Mouse (Mus musculus): Measurements from ENCODE around the gene Zfp37. TPM values are rescaled to one million over a fixed set of nuclear protein-coding genes. Genes with fewer than 3 reads are reported as not detected.
"Not testable (repeated sequence)": the region's sequence is repeated elsewhere in the genome, so short reads cannot be mapped to it uniquely, and the experiment has no call there.

Gene Zfp37
- total RNA-seq, 2 experiments from 2014 or later, result 1.2 to 1.3 TPM

DNA sequence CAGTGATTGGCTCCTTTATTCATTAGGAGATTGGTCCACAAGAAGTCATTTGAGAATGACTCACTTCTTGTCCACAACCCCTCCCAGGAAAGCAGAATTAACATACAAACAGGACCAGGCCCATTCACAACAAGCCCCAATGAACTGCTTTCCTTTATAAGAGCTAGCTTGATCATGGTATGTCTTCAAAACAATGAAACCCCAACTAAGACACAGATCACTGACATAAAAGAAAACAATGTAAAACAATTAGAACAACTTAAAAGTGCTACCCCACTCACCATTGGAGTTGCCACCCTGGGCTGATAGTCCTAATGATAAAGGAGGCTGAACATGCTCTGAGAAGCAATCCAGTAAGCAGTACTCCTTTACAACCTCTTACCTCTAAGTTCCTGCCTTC is 42.1 kb downstream of the Zfp37 start:
- no peak for TF ChIP-seq CTCF (IDR thresholded peaks at IDR 0.05)
- intact Hi-C loops (cut with DNase I), result no loop called here
- DNase-seq, result no peak
- no peak overlapping the region for H3K27ac ChIP-seq
- no peak overlapping the region for H3K4me3 ChIP-seq

DNA sequence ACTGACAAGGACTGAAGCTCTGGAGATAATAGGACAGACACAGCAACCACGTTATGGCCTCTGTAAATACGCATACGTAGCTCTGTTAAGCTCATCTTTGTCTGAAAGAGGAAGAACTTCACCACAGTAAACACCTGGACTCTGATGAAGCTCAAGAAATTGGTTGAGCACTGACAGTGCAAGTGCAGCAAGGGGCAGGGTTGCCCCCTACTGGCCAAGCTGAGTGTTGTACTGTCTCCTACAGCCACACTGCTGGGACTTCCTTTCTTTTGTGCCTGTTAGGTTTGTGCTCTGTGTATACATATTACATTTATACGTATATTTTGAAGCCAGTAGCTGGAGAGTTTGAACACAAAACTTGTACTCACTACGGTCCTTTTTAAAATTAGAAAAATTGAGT is 53.6 kb downstream of the Zfp37 start:
- Histone ChIP-seq H3K4me3 (no peak overlapping the region), H3K27ac (no peak overlapping the region)
- intact Hi-C loops (cut with DNase I), result no loop called here
- peak; percentile 60 for TF ChIP-seq CTCF (IDR thresholded peaks at IDR 0.05)
- no peak for DNase-seq

DNA sequence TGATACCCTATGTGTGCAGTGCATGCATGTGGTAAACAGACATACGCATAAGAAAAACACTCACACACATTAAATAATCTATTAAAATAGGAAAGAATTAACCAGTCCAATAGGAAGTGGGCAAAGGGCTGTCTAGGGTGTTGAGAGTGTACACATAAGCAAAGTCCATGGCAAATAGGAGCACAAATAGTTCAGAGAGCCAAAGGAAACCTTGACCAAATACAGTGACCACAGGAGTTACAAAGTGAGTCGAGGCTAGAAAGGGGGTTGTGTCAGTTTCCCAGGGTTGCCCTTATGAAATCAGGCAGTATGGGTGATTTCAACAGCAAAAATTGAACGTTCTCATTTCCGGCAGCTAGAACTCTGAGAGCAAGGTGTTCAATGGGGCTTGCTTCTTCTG is 56.4 kb downstream of the Zfp37 start:
- no peak for DNase-seq
- TF ChIP-seq CTCF (IDR thresholded peaks at IDR 0.05), result no peak
- no peak overlapping the region for H3K4me3 ChIP-seq
- intact Hi-C loops (cut with DNase I), result no loop called here
- no peak overlapping the region for H3K27ac ChIP-seq

DNA sequence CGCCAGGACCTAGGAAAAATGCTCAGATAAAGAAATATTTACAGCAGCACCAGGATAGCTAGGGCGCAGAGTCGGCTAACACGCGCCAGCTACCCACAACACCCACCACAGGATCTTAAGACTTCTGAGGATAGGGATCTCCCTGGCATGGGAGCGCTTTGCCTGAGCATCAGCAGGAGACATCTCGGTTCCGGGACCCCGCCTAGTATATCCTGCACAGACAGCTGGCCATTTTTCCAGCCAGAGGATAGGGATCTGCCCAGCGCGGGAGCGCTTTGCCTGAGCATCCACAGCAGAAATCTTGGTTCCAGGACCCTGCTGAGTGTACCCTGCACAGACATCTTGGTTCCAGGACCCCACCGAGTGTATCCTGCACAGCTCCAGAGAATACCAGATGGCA is 63.2 kb downstream of the Zfp37 start:
- intact Hi-C loops (cut with DNase I); H3K4me3 ChIP-seq; DNase-seq; H3K27ac ChIP-seq: not testable (repeated sequence)

DNA sequence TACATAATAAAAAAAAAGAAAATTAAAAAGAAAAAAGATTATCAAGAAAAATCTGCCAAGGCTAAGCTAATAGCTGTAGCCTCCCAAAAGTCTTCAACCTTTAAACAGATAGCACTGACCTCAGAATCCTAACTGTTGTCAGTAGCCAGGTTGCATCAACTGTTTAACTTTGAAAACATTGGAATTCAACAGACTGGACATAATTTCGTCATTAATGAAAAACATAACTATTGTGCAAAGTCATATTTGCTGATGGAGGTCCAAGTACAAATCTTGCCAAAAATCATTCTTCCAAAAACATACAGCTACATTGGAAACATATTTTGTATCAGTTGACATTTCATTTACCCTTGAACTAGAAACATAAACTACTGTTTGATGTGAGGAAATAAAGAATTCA is 72.4 kb downstream of the Zfp37 start:
- intact Hi-C loops (cut with DNase I), result loop anchor here (5.0 kb wide), 1 partner anchor 71 kb away; the partner anchor contains the start of gene Mup3

DNA sequence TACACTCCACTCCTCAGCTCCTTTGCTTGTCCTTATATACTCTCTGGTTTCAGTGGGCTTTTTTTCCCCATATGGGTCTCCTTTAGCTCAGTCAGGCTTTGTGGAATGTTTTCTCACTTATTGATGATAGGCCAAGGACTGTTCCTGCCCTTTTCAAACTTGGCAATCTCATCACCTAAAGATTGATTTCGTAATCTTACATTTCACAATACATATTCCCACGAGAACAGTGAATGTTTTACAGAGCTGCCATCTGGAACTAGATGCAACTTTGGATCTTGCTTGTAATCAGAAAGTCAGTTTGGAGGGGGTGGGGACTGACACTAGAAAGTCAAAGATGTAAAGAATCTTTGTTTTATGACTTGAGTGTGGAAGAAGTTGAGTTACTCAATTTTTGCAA is 80.0 kb downstream of the Zfp37 start, which contains the start of gene Mup21:
TSS of gene Mup21 (minus strand) at position 53 of the 400 bp plus-strand sequence.
- intact Hi-C loops (cut with DNase I), result no loop called here
- DNase-seq, result no peak
- no peak within 1 kb of the TSS for H3K4me3 ChIP-seq
- no peak within 1 kb of the TSS for H3K27ac ChIP-seq
- no peak for TF ChIP-seq CTCF (IDR thresholded peaks at IDR 0.05)

More for the DNA sequence above, 72.4 kb downstream of the Zfp37 start:
- DNase-seq, result no peak
- no peak for TF ChIP-seq CTCF (IDR thresholded peaks at IDR 0.05)
- H3K4me3 ChIP-seq, result no peak overlapping the region
- no peak overlapping the region for H3K27ac ChIP-seq

Other genes starting within 250 kb of the Zfp37 start
- not detected for gene Mup20, start 176.9 kb downstream of the Zfp37 start, total RNA-seq (2021)
- gene Mup3, start 143.7 kb downstream of the Zfp37 start, total RNA-seq (2021), result not detected
- gene Mup21, start 80.2 kb downstream of the Zfp37 start, total RNA-seq (2021), result not detected
- 1 to 10 TPM; 5.8 to 8.9 TPM for gene Slc31a2, start 31.5 kb upstream of the Zfp37 start, total RNA-seq (2021)
- gene Fkbp15, start 129.5 kb upstream of the Zfp37 start, total RNA-seq (2021), result 10 to 100 TPM; 12.6 TPM
- 10 to 100 TPM in 1 of 2 experiments, 1 to 10 TPM in 1; 9.7 to 12.0 TPM for gene Slc31a1, start 129.7 kb upstream of the Zfp37 start, total RNA-seq (2021)
- gene Cdc26, start 177.6 kb upstream of the Zfp37 start, total RNA-seq (2021), result 10 to 100 TPM; 46.8 to 50.0 TPM
- gene Prpf4, start 177.8 kb upstream of the Zfp37 start, total RNA-seq (2021), result 10 to 100 TPM; 15.8 to 17.5 TPM
- not detected for gene Rnf183, start 204.2 kb upstream of the Zfp37 start, total RNA-seq (2021)
- gene Wdr31, start 239.8 kb upstream of the Zfp37 start, total RNA-seq (2021), result under 1 TPM; 0.26 to 0.28 TPM
- gene Bspry, start 249.0 kb upstream of the Zfp37 start, total RNA-seq (2021), result not detected